Mouse (Mus musculus) neural tube, embryonic 10.5 days (tissue): ENCODE results near the gene Klhdc8a.

Experiments used
- DNase-seq: peaks from one replicate; pipeline ENCODE4 v3.0.0-alpha.2; 2017; ENCODE audit warnings: low spot score; ENCODE audit errors: extremely low spot score

The Klhdc8a gene

DNA sequence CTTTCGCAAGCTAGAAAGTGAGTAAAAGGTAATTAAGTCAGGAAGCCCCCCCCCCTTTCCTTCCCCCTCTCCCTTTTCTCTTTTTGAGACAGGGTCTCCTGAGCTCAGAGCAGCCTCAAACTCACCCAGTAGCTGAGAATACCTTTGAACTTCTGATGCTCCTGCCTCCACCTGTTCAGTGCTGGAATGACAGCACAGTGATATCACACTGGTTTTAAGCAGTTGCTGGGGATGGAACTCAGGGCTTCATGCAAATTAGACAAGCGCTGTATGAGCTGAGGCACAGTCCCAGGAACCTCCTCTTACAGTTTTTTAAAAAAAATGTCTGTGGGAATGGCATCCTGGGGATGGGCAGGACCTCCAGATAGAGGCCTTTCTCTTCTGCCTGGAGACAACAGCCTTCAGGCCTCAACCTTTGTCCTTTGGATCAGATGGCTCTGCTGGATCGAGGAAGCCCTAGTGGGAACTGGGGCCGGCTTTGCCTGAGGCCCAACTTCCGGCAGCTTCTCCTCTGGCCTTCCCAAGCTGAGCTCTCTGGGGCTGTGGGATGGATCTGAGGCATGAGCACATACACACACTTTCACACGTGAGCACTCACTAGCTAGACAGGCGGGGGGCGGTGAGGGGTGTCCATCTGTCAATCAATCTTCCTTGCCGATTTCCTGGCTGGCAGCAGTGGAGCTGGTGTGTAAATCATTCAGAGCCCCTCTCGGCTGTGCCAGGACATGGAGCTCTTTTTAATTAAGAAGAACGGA is 7.3 kb upstream of the Klhdc8a start:
- DNase-seq, result no peak

DNA sequence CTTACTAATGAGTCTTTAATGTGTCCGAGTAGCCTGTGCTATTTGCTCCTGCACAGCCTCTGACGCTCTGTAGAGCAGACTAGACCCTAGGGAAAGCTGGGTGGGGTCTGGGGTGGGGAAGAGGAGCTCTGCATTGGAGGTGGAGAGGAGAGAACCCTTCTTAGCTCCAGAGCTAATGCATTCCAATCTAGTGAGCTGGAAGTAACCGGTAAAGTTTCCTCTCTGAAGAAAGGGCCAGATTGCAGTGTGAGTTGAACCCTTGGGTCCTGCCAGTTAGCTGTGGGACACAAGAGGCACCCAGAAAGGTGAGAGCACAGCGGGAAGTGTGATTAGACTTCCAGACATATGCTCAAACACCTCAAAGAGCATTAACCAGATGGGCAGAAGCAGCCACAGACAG is 6.7 kb upstream of the Klhdc8a start:
- DNase-seq, result no peak

DNA sequence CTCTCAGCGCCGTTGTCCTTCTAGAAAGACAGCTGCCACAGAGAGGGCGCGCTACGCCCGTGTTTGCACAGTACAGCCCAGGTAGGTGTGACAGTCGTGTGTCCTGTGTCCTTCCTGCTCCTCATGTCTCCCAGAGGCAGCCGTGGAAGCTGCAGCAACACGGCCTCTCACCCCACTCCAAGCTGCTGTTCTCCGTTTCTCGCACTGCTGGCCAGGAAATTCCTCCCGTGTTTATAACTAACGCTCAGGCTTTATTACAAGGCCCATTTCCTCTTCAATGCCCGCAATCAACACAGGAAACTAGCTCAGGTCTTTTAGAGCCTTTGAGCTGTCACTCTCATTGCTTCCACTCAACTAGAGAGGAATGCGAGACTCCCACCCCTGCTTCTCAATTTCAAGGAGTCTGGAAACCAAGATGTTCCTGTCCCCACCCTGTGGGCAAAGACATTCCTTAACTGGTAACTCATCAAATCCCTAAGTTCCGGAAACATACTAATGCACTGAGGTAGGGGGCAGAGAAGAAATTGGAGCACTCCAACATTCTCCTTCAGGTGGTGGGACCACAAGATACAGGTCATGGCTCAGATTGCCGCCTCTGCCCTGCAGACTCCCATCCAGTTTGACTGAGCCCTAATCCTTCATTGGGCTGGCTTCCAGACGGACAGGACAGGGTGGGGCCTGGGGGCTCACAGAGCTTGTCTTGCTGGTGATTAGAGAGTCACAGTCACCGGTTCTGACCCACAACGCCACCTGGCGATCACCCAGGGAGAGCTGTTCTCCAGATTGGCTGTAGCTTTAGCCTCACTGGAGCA is 5.9 kb upstream of the Klhdc8a start:
- peak; percentile 32 for DNase-seq

DNA sequence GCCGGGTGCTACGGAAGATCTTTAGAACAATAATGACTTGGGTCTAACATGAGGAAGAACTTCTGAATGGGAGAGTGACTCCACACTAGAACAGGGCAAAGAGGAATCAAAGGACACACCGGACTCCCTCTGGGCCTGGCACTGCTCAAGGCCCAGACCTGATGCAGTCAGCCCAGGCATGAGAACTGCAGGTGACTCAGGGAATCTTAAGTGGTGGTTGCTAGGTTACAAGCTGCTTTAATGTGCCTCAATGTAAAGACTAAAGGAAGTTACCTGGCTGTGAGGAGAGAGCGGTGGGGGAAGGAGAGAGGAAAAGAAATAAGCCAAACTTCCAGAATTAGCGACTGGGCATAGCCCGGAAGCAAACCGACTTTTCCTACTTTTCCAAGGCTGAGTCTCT is 2.9 kb upstream of the Klhdc8a start:
- no peak for DNase-seq

DNA sequence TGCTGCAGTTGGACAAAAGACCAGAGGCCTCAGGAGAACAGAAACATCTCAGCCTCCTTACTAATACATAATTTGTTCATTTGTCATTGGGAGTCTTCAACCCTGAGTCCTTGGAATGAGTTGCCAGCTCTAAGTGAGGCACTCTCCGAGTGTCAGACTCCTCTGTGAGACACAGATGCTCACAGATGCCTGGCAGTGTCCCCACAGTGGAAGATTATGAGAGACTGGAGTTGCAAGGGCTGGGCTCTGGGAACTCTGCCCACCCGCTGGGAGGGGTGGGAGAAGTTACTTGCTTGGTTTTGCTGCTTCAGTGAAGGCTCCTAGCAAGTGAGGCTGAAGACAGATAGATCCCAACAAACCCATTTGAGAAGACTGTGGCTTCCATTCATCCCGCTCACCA is 2.4 kb upstream of the Klhdc8a start:
- DNase-seq, result no peak

DNA sequence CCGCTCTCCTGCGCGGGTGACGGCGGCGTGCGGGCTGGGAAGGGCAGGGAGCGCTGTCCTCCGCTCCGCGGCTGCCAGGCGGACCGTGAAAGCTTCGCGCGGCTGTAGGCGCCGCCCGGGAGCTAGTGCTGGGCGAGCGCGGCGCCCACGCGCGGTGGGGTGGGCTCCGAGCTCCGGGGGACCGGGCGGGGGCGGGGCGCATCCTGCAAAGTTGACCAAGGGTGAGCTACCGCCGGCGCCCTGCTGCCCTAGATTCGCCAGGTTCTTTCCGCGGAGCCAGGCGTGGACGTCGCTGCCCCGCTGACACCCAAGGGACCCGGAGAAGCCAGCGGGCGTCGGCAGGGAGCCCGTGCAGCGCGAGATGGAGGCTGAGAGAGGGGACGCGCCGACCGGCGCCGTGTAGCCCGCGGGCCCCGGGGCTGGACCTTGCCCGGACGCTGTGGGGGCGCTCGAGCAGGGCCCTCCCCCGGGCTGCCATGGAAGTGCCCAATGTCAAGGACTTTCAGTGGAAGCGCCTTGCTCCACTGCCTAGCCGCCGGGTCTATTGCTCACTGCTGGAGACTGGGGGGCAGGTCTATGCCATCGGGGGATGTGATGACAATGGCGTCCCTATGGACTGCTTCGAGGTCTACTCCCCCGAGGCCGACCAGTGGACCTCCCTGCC is 507 bp downstream of the Klhdc8a start:
- peak; percentile 50 for DNase-seq

DNA sequence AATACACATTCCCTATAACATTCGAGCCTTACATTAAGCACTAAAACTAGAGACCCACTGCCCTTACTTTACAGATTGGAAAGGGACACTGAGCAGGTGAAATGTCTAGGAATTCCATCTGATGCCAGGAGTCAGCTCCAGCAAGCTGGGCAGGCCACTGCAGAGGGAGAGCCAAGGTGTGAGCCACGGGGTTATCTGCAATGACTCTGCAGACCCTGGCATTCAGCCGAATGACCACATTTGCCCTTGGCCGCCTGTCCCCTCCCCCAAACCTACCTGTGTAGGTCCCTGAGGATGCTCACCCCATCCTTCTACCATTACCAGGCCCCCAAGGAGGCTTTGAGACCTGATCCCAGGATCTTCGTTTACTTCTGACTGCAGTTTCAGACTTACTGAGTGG is 1.3 kb downstream of the Klhdc8a start:
- DNase-seq, result no peak

DNA sequence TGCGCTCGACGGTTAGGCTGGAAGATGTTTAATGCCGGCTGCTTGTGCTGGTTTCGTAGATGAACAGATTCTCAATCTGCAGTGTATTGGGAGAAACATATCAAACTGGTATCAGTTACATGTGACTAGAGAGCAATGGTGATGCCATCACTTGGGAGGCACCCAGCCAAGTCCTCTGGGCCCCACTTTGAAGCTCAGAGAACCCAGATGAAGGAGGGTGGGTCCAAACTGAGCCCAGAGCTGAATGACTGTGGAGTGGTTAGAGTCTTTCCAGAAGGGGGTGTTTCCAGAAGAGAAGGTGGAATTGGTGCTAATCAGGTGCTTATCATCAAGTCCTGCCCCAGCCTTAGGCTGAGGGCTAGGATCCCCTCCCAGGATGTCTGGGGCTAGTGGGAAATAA is 2.8 kb downstream of the Klhdc8a start:
- DNase-seq, result no peak

DNA sequence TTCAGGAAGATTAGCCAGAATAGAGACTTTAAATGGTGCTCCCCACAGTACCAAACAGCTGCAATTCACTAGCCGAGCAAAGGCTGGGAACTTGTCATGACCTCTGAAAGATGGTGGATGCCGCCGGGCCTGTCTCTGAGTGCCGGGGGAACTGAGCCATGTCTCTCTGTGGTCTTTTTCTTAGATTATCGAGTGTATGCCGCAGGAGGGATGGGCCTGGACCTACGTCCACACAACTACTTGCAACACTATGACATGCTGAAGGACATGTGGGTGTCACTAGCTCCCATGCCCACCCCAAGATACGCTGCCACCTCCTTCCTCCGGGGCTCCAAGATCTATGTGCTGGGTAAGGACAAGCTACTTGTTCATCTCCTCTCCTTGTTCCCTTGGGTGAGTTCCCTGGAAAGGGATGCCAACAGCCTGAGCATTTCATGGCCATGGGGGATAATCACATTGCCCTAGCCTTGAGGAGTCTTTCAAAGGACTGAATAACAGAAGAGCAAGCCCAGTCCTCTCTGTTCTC is 4.0 kb downstream of the Klhdc8a start:
- no peak for DNase-seq

DNA sequence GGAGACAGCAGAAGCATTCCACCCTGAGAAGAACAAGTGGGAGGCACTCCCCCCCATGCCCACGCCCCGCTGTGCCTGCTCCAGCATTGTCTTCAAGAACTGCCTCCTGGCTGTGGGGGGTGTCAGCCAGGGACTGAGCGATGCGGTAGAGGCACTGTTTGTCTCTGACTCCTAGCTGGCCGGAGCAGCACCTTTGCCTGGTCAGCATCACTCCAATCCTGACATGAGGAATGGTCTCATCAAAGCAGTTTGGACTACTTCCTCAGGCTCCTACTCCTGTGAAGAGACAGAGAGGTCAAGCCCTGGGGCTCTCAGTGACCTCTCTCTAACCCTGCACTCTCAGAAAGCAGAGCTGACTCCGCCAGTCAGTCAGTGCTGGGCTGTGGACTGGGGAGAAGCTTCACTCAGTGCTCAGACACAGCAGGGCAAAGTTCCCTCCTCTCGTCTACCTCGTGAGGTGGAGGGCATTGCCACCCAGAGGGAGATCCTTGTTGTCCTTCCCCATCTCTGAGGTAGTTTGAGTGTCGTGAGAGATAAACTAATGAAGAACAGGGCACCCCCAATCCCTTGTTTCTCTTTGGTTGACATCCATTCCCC is 6.3 kb downstream of the Klhdc8a start:
- DNase-seq, result no peak

DNA sequence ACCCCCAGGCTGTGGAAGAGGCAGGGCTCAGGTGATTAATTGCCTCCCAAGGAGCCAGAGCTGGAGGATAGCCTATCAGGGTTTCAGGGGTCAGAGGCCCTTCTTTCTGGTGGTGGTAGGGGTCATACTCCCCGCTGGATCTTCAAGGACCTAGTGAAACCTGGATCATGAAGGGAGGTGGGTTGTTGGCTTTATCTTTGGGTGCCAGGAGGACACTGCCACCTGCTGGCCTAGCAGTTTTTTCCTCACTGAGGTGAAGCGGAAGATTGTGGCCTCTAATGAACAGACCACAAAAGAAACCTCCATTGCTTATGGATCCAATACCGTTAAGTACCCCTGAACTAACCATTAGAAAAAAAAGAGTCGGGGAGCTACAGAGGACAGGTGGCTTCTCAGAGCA is 7.7 kb downstream of the Klhdc8a start:
- peak; percentile 51 for DNase-seq

DNA sequence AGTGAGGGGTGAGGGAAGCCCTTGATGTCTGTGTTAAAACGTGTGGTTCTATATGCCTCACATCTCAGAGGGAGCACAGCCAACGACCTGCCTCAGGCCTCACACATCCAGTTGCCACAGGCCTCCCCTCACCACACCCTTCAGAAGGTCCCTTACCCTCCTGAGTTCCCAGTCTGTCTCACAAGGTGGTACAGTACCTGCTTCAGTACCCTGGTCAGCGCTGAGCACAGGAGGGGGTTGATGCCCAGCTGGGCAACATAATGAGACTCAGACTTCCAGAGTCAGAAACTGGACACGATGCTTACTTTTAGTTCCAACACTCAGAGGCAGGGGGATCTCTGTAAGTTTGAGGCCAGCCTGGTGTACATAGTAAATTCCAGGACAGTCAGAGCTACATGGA is 8.4 kb downstream of the Klhdc8a start:
- DNase-seq, result no peak

DNA sequence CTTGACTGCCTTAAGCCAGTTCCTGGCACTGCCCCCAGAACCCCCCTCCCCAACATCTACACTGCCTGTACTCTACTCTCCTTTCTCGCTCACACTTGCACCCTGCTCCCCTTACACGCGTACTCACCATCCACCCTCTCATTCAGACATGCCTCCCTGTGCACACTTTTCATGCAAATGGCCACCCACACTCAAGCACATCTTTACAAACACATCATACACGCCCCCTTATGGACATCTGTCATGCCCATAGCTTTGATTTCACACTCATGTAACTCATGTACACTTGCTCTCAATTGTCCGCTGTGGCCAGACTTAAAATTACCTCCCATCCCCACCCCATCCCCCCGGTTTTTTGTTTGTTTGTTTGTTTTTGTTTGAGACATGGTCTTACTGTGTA is 9.5 kb downstream of the Klhdc8a start:
- DNase-seq, result no peak

DNA sequence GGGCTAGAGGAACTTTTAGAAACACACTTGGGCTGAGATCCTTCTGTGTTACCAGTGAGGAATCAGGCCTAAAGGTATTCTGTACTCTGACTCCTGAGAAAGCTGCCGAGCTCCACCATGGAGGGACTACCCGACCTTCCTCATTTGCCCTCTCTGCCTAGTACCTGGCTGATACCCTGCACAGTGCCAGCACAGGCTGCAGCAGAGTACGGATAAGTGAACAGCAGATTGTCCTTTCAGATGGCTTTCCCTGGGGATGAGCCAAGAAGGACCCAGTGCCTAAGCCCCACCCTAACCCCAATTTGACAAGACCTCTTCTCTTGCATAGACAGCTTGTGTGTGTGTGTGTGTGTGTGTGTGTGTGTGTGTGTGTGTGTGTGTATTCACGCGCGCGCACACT is 10.2 kb downstream of the Klhdc8a start:
- no peak for DNase-seq

DNA sequence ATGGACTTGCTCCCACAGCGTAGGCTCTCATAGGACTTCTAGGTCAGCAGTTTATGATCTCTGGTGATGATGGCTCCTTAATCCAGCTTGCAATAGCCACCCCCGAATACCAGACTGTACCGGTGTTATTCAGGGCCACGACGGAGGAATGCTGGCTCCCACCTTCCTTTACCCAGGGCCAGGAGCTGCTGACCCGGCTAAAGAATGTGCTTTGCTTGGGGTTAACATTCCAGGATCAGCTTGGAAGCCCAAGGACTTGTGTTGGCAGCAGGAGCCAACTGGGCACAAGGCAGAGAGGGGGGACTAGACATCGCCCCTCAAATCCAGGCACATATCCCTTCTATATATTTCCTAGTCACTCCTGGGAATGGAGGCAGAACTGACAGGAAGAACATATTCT is 12.3 kb downstream of the Klhdc8a start:
- DNase-seq, result no peak

DNA sequence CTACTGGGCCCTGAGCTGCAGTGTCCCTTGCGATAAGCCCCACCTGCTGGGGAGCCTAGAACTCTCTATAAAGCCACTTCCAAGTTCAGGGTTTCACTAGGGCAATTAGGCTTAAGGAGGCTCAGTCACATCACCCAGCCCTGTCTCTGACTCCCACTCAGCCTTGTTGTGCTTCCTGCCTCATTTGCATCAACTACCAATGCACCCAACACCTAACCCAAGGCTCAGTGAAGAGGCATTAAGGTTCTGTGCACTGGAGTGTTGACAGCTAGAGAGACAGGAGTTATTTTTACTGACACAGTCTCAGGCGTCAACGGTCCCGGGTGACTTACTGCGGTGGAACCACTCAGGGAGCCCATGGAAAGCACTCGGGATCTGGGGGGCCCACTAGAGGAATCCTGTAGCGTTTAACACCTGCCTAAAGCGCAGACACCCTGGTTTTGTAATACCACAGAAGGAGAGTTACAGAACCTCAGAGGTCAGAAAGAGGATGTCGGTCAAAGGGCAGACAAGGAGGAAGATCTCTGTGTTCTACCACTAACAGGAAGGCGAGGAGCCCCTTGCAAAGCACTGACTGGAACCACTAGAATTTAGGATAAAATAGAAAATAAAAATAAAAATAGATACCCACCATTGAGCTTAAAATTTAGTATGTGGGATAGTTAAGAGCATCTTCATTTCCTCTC is 12.9 kb downstream of the Klhdc8a start:
- DNase-seq, result no peak

DNA sequence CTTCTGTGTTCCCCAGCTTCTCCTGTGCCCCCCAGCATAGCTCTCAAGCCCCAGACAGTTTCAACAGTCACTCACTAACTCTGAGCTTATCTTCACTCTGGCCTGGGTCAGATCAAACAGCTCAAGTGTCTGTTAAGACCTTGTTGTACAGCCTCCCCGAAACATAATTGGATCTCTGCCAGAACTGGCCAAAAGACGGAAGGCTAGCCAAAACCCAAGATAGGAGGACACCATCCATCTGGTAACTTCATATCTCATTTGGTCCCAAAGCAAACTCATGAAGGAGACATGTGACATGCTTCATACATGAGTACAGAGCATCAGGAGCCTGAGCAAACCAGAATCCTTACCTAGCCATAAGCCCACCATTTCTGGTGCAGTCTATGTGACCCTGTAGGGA is 13.6 kb downstream of the Klhdc8a start:
- no peak for DNase-seq

DNA sequence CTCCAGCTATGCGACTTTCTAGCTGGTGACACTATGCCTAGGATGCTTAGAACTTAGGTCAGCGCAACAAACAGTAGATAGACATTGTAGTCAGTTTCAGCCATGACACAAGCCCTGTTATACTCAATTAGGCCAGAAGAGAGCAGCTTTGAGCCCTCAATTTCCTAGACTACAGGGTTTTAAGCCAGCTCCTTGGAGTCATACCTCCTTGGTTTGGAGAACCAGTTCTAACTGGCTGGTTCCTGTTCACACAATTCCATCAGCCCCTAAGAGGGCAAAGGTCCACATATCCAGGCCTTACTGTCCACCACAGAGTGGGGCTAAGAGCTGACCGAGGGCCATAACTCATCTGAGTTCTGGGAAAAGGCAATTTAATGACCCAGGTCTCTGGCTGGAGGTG is 14.3 kb downstream of the Klhdc8a start:
- peak; percentile 58 for DNase-seq

DNA sequence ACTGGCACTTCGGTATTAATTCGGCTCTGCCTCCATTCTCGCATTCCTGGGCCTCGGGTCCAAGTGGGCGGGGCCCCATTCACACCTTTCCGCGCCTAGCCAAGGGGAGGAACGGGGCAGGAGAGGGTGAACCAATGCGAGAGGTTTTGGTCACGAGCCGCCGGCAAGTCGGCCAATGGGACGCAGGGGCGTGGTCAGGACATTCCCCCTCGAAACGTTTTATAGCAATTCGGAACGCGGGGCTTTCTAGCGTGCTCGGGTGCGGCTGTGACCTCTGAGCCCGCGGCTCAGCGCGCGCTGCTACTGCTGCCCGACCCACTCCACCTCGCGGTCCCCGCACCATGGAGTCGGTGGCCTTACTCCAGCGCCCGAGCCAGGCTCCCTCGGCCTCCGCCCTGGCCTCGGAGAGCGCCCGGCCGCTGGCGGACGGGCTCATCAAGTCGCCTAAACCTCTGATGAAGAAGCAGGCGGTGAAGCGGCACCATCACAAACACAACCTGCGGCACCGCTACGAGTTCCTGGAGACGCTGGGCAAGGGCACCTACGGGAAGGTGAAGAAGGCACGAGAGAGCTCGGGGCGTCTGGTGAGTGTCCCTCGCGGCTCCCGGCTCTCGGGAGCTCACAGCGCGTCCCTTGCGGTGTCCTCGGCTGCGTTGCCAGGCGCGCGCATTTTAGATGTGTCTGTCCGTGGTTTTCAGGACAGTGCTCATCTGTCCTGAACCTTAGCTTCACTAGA is 17.6 kb downstream of the Klhdc8a start, which contains the start of gene Nuak2:
Nuak2 (plus strand) TSS at position 238 of the 736 bp plus-strand sequence.
- DNase-seq, result peak; percentile 87

DNA sequence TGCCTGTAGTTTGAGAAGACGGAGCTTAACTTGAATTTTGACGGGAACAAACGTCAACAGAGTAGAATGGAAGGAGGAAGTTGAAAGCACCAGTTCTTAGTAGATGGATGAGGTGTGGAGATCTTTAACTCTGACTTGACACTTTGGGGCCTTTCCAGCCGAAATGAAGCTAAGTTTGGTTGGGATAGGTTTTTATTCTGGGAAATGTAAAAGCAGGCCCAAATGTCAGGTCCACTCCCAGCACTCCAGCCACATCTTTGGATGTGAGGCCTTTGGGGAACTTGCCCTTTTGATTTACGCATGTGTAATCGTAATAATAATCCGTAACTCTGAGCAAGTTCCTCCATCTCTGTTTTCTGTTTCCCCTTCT is 18.2 kb downstream of the Klhdc8a start:
- DNase-seq, result no peak
